9 mouse cellular contexts compared by ENCODE assay signal in genomic region chr14:75235955-75236635, GRCm38 (mm10). TPM values are rescaled to one million over a fixed set of nuclear protein-coding genes. Genes with fewer than 3 reads are reported as not detected.
DNase-seq lines count a peak whose midpoint lies in the region; ATAC-seq and TF ChIP-seq lines count a peak whose summit lies in the region.
"Had no signal": no experiment of that assay in that cellular context is flagged by ENCODE, and none has a peak within 500 bp of the region (broad histone marks: within the 10 kb centered on the region; RNA-seq: fewer than 3 reads in every experiment).

No protein-coding gene starts in this region.

- under 1% methylated on average over 9 of the region's 9 CpGs for WGBS in forebrain, embryonic 14.5 days
- 14% methylated on average over 9 of the region's 9 CpGs for WGBS in midbrain, embryonic 15.5 days

- no peak for TF ChIP-seq CTCF in layer of hippocampus, adult 2 months (conservative IDR thresholded peaks at IDR 0.05)

- DNase-seq in brain, adult 2 months (ENCODE audit: low read depth, low spot score) = peak; percentile 69
- DNase-seq in forebrain, embryonic 14.5 days (ENCODE audit: low spot score) = peak; percentile 97
- DNase-seq in layer of hippocampus, adult 2 months (ENCODE audit: low spot score in 2 of 2) = peak; percentile 30 to 67
- no peak for DNase-seq in adrenal gland, postnatal 25 days
- no peak for DNase-seq in thymus, postnatal 0 days (ENCODE audit: low spot score)
- no peak for DNase-seq in adrenal gland, adult (ENCODE audit: inconsistent age in 2 of 2, low spot score in 1 of 2)
- no peak for DNase-seq in cerebellum, adult 11-12 months

- no peaks in the 10 kb centered on the region for H3K9me3 ChIP-seq in forebrain, embryonic 14.5 days (replicated peaks; ENCODE audit: control insufficient read depth, low read length)
- H3K9me3 ChIP-seq in midbrain, embryonic 15.5 days = no peaks in the 10 kb centered on the region

- ATAC-seq in forebrain, embryonic 14.5 days = peak; percentile 96
- peak; percentile 96 for ATAC-seq in midbrain, embryonic 15.5 days (replicated peaks)

- H3K36me3 ChIP-seq in forebrain, embryonic 14.5 days (ENCODE audit: control insufficient read depth, insufficient read depth, low read length) = no peaks in the 10 kb centered on the region
- no peaks in the 10 kb centered on the region for H3K36me3 ChIP-seq in midbrain, embryonic 15.5 days (replicated peaks)

- peak overlapping the region; percentile 91 for H3K27ac ChIP-seq in forebrain, embryonic 14.5 days (ENCODE audit: low read depth, low read length)
- peak overlapping the region; percentile 29 for H3K27ac ChIP-seq in layer of hippocampus, adult 2 months
- H3K27ac ChIP-seq in midbrain, embryonic 15.5 days = peak overlapping the region; percentile 49

- H3K9ac ChIP-seq in forebrain, embryonic 14.5 days (ENCODE audit: low read length) = no peak overlapping the region
- H3K9ac ChIP-seq in midbrain, embryonic 15.5 days = no peak overlapping the region

- peaks cover 25% of the 10 kb centered on the region for H3K4me1 ChIP-seq in forebrain, embryonic 14.5 days (ENCODE audit: control insufficient read depth, insufficient read depth, low read length)
- H3K4me1 ChIP-seq in midbrain, embryonic 15.5 days = peaks cover 15% of the 10 kb centered on the region

- H3K4me2 ChIP-seq in forebrain, embryonic 14.5 days (ENCODE audit: low read length) = peak overlapping the region; percentile 41
- H3K4me2 ChIP-seq in midbrain, embryonic 15.5 days = peak overlapping the region; percentile 37

- H3K4me3 ChIP-seq in forebrain, embryonic 14.5 days (ENCODE audit: low read depth, low read length) = no peak overlapping the region
- H3K4me3 ChIP-seq in layer of hippocampus, adult 2 months = peak overlapping the region; percentile 28
- peak overlapping the region; percentile 5; the same call in 1 of the 2 replicates for H3K4me3 ChIP-seq in midbrain, embryonic 15.5 days

- H3K27me3 ChIP-seq in forebrain, embryonic 14.5 days (replicated peaks; ENCODE audit: control insufficient read depth, insufficient read depth, low read length) = no peaks in the 10 kb centered on the region
- no peaks in the 10 kb centered on the region for H3K27me3 ChIP-seq in midbrain, embryonic 15.5 days (replicated peaks)

RNA-seq across cellular contexts. Expression of gene Cpb2, which starts 6.0 kb away (rescaled TPM):
- polyA plus RNA-seq in forebrain, embryonic 14.5 days (2014; fragmentation: Nextera tagmentation; extraction: Ambion mirVana) = 0.25 TPM in 1 of 2 replicates, not detected in the other
- not detected for total RNA-seq in layer of hippocampus, adult 2 months (2021)
- 0.11 TPM in 1 of 2 replicates, not detected in the other for polyA plus RNA-seq in midbrain, embryonic 15.5 days (2015; fragmentation: Nextera tagmentation; extraction: Ambion mirVana)
- total RNA-seq in adrenal gland, postnatal 25 days (2021) = 3.8 TPM in 1 of 2 replicates, not detected in the other
- 0.34 TPM in 1 of 2 replicates, not detected in the other for polyA plus RNA-seq in thymus, postnatal 0 days (2015; fragmentation: Nextera tagmentation; extraction: Ambion mirVana)
- total RNA-seq: common myeloid progenitor, adult 5-6 weeks had no signal

RNA-seq across cellular contexts. Expression of gene Zc3h13, which starts 48.1 kb away (rescaled TPM):
- polyA plus RNA-seq in forebrain, embryonic 14.5 days (2014; fragmentation: Nextera tagmentation; extraction: Ambion mirVana) = 33.9 and 36.4 TPM in 2 replicates
- 10 to 100 TPM; 60.0 to 67.2 TPM for total RNA-seq in layer of hippocampus, adult 2 months (2021)
- 49.2 and 51.2 TPM in 2 replicates for polyA plus RNA-seq in midbrain, embryonic 15.5 days (2015; fragmentation: Nextera tagmentation; extraction: Ambion mirVana)
- 24.9 and 36.6 TPM in 2 replicates for total RNA-seq in adrenal gland, postnatal 25 days (2021)
- polyA plus RNA-seq in thymus, postnatal 0 days (2015; fragmentation: Nextera tagmentation; extraction: Ambion mirVana) = 23.9 and 31.3 TPM in 2 replicates

Comparison
In these comparisons a context has a peak if more than half of its experiments do, and no peak if none do; other contexts are left out.
1. DNase-seq: peak in brain, adult 2 months (single experiment), forebrain, embryonic 14.5 days (single experiment) and layer of hippocampus, adult 2 months (2 of 2); none in adrenal gland, postnatal 25 days (single experiment), thymus, postnatal 0 days (single experiment), adrenal gland, adult (0 of 2) and cerebellum, adult 11-12 months (single experiment).
2. H3K27ac ChIP-seq: peak in every context shown above with its lines; median percentile 91 in forebrain, embryonic 14.5 days; 49 in midbrain, embryonic 15.5 days; 29 in layer of hippocampus, adult 2 months.